Mouse (Mus musculus) intestine, embryonic 14.5 days (tissue): Measurements from ENCODE around the gene Ror2. TPM values are rescaled to one million over a fixed set of nuclear protein-coding genes. Genes with fewer than 3 reads are reported as not detected.
A peak's percentile ranks its signal among the peaks of the same experiment; 100 is the strongest.

Experiments
- ATAC-seq: fragments of 200-750 bp; cut with Nextera tagmentation; replicated peaks from 2 replicates; pipeline ENCODE4 v1.8.0; 2017; ENCODE audit warnings: low read depth, moderate number of reproducible peaks, moderate TSS enrichment, moderate library complexity; ENCODE audit not compliant: low FRiP score, low TSS enrichment
- DNase-seq: peaks from one replicate; pipeline ENCODE4 v3.0.0-alpha.2; 2018; ENCODE audit warnings: low spot score
- H3K27ac ChIP-seq: fragments of 300-500 bp; sonication (generic); 2 replicates; pipeline ENCODE4 v1.5.1; 2014; ENCODE audit warnings: low read depth, mild to moderate bottlenecking, control low read depth
- H3K27me3 ChIP-seq: fragments of 300-500 bp; sonication (generic); replicated peaks from 2 replicates; pipeline ENCODE4 v1.6.1; 2014; ENCODE audit warnings: low read length, control low read depth; ENCODE audit not compliant: control insufficient read depth, insufficient read depth
- H3K36me3 ChIP-seq: fragments of 300-500 bp; sonication (generic); 2 replicates; pipeline ENCODE4 v1.6.1; 2014; ENCODE audit warnings: low read length, control low read depth; ENCODE audit not compliant: control insufficient read depth, insufficient read depth
- H3K4me1 ChIP-seq: fragments of 300-500 bp; sonication (generic); replicated peaks from 2 replicates; pipeline ENCODE4 v1.6.1; 2014; ENCODE audit warnings: low read length, control low read depth, mixed read lengths; ENCODE audit not compliant: control insufficient read depth, insufficient read depth
- H3K4me2 ChIP-seq: fragments of 300-500 bp; sonication (generic); 2 replicates; pipeline ENCODE4 v1.6.1; 2014; ENCODE audit warnings: low read length
- H3K4me3 ChIP-seq: fragments of 300-500 bp; sonication (generic); 2 replicates; pipeline ENCODE4 v1.5.1; 2014; ENCODE audit warnings: low read depth, low read length, control low read depth, mixed read lengths
- H3K9ac ChIP-seq: fragments of 300-500 bp; sonication (generic); 2 replicates; pipeline ENCODE4 v1.6.1; 2014; ENCODE audit warnings: mild to moderate bottlenecking, low read length
- H3K9me3 ChIP-seq: fragments of 300-500 bp; sonication (generic); 2 replicates; pipeline ENCODE4 v1.6.1; 2016; ENCODE audit warnings: low read length, control low read depth; ENCODE audit not compliant: control insufficient read depth
- WGBS: fragments of 180-500 bp; shearing (Covaris S2); extraction: QIAGEN DNeasy Blood & Tissue Kit; methylation state at CpG from one replicate; pipeline ENCODE4 v1.1.7; 2014; 5-methylcytosine and 5-hydroxymethylcytosine counted together
- polyA plus RNA-seq: library from polyadenylated mRNA; unstranded; fragments of >200 nt; fragmentation: Nextera tagmentation; extraction: Ambion mirVana; gene quantifications from 2 replicates; pipeline ENCODE4 v1.2.1, GENCODE M21; 2014

Ror2 gene
- polyA plus RNA-seq, 1 experiment from 2014 or later = 18.5 TPM

DNA sequence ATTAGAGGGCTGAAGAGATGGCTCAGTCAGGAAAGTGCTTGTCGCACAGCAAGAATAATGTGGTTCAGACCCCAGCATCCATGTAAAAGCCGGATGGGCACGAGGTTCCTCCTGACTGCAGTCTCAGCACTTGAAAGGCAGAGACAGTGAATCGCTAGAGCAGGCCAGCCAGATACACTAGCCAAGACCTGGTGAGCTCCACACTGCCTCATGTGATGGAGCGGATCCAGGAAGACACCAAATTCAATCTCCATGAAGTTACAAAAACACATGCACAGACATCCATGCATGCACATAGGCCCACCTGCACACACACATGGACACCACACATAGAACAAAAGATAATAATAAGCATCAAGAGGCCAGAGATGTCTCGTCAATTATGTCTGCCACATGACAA is 64.7 kb downstream of the Ror2 start:
- H3K4me2 ChIP-seq = no peak overlapping the region
- H3K9ac ChIP-seq = no peak overlapping the region
- DNase-seq (no peak), ATAC-seq (no peak)
- H3K9me3 ChIP-seq = peaks cover 9% of the 10 kb centered on the region
- no peaks in the 10 kb centered on the region for H3K36me3 ChIP-seq
- H3K27me3 ChIP-seq = no peaks in the 10 kb centered on the region
- 77% methylated on average over 6 of the region's 6 CpGs for WGBS
- peaks cover 15% of the 10 kb centered on the region for H3K4me1 ChIP-seq
- H3K27ac ChIP-seq = no peak overlapping the region
- H3K4me3 ChIP-seq = no peak overlapping the region

DNA sequence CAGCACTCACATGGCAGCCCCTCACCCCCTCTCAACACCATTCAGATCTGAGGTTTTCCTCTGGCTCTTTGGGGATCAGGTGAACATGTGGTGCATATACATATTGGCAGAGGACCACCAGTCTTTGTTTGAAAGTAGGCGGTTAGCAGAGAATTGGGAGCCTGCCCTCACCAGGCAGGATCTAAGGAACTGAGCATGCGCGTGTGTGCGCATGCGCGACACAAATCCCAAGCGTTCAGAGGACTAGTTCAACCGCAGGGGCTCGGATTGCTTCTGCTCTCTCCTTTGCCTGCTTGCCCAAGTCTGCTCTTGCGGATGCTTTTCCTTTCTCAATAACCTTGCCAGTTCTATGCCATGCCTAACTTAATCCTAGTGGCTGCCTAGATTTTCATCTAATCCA is 66.0 kb downstream of the Ror2 start:
- Histone ChIP-seq H3K4me2 (no peak overlapping the region), H3K27me3 (no peaks in the 10 kb centered on the region), H3K4me1 (peaks cover 15% of the 10 kb centered on the region), H3K27ac (no peak overlapping the region), H3K36me3 (no peaks in the 10 kb centered on the region), H3K9ac (no peak overlapping the region), H3K4me3 (no peak overlapping the region), H3K9me3 (peaks cover 7% of the 10 kb centered on the region)
- ATAC-seq = no peak
- DNase-seq = no peak
- WGBS = 87% methylated on average over 10 of the region's 10 CpGs

DNA sequence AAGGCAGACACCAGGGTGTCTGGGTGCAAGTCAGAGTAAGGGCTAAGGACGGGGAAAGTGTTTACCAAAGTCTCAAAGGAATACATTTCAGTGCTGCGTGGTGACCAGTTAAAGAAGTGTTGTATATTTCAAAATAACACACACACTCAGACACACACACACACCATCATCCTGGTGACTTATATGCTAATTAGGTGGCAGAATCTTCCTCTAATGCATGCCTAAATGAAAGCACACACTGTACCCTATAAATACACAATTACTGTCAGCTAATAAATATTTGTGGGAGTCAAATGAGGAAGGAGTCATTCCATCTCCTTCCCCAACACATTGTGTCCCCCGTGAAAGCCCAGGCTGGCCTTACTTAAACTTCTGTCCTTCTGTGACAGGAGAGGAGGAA is 66.5 kb downstream of the Ror2 start:
- Histone ChIP-seq H3K9ac (no peak overlapping the region), H3K9me3 (peaks cover 2% of the 10 kb centered on the region), H3K27me3 (no peaks in the 10 kb centered on the region), H3K4me2 (no peak overlapping the region), H3K27ac (no peak overlapping the region), H3K36me3 (no peaks in the 10 kb centered on the region), H3K4me3 (no peak overlapping the region), H3K4me1 (peaks cover 15% of the 10 kb centered on the region)
- DNase-seq (no peak), ATAC-seq (no peak)
- 60% methylated on average over 3 of the region's 3 CpGs for WGBS

DNA sequence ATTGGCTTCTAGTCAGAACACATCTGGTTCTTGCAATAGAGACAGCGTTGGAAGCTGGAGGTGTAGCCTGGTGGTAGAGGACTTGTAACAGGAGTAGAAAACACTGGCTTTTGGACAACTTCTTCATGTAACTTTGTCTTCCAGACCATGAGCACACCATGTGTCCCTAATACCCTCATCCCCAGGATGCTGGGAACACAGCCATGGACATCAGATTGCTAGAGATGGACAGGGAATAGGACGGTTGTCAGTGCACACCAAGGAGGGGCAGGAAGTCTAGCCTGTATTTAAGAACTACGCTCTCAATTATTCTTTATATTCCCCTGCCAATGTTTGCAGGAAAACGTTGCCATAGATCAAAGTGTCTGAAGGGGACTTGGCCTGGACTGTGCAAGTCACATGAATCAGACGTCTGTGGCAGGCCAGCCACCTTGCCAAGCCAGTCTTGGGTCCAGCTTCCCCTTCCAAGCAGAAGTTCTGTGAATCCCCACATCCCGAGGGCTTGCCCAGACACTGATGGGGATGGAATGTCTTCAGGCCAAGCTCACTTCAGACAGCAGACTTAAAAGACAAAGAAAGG is 68.4 kb downstream of the Ror2 start:
- Histone ChIP-seq H3K4me3 (no peak overlapping the region), H3K27ac (peak overlapping the region; percentile 14; the same call in 1 of the 2 replicates), H3K9ac (no peak overlapping the region), H3K4me2 (no peak overlapping the region), H3K9me3 (no peaks in the 10 kb centered on the region), H3K27me3 (no peaks in the 10 kb centered on the region), H3K36me3 (no peaks in the 10 kb centered on the region), H3K4me1 (peaks cover 29% of the 10 kb centered on the region)
- DNase-seq = no peak
- no peak for ATAC-seq
- WGBS = 42% methylated on average over 6 of the region's 6 CpGs

DNA sequence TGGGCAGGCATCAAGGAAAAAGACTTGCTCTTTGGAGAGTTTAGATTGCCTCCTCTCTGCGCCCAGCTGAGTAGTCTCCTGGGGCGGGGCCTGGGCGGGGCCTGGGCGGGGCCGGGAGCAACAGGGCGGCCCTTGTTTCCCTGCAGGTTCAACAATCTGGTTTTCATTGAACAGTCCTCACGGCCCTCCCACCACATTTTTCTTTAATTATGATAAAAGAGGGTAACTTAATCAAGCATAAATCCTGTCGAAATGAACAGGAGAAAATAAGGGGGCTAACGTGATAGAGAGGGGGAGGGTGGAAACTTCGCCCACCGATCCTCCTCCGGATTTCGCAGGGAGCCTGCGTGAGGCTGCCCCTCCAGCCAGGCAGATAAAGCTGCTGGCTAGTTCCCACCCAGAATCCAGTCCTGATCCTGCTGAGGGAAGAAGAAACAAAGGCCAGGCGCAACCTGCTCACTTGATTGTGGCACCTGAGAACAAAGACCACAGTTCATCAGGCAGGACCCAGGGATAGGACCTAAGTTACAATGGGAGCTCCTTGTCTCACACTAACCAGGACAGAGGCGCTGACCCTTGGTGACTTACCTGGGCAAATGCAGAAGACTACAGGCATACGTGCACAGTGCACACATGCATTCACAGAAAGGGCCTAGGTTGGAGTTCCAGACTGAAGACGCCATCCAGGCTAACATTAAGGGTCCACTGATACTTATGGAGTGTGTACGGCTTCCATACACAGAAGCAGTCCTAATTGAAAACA is 73.8 kb downstream of the Ror2 start:
- peak overlapping the region; percentile 43 for H3K4me2 ChIP-seq
- H3K27ac ChIP-seq = peak overlapping the region; percentile 62
- H3K9ac ChIP-seq = no peak overlapping the region
- DNase-seq (peak; percentile 85), ATAC-seq (peak; percentile 73)
- H3K4me3 ChIP-seq = peak overlapping the region; percentile 19
- H3K27me3 ChIP-seq = no peaks in the 10 kb centered on the region
- peaks cover 43% of the 10 kb centered on the region for H3K4me1 ChIP-seq
- no peaks in the 10 kb centered on the region for H3K36me3 ChIP-seq
- 15% methylated on average over 19 of the region's 19 CpGs for WGBS
- no peaks in the 10 kb centered on the region for H3K9me3 ChIP-seq

DNA sequence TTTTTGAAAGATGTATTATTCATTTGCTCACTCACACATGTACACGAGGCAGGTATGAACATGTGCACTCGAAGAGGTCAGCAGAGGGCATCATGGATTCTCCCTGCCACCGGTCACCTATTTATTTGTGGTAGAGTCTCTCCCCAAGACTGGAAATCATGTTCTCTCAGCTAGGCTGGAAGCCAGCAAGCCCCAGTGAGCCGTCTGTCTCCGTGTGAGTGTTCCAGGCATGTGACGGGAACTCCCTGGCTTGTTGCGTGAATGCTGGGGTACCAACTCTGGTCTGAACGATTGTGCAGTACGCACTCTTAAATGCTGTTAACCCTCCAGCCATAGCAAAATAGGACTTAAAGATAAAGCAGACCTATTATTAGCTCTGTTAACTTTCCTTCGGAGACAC is 77.4 kb downstream of the Ror2 start:
- H3K36me3 ChIP-seq = no peaks in the 10 kb centered on the region
- no peak overlapping the region for H3K27ac ChIP-seq
- H3K4me1 ChIP-seq = peaks cover 63% of the 10 kb centered on the region
- no peak overlapping the region for H3K9ac ChIP-seq
- no peak for DNase-seq
- no peak for ATAC-seq
- 82% methylated on average over 10 of the region's 10 CpGs for WGBS
- H3K4me2 ChIP-seq = no peak overlapping the region
- H3K9me3 ChIP-seq = no peaks in the 10 kb centered on the region
- H3K27me3 ChIP-seq = no peaks in the 10 kb centered on the region
- no peak overlapping the region for H3K4me3 ChIP-seq

DNA sequence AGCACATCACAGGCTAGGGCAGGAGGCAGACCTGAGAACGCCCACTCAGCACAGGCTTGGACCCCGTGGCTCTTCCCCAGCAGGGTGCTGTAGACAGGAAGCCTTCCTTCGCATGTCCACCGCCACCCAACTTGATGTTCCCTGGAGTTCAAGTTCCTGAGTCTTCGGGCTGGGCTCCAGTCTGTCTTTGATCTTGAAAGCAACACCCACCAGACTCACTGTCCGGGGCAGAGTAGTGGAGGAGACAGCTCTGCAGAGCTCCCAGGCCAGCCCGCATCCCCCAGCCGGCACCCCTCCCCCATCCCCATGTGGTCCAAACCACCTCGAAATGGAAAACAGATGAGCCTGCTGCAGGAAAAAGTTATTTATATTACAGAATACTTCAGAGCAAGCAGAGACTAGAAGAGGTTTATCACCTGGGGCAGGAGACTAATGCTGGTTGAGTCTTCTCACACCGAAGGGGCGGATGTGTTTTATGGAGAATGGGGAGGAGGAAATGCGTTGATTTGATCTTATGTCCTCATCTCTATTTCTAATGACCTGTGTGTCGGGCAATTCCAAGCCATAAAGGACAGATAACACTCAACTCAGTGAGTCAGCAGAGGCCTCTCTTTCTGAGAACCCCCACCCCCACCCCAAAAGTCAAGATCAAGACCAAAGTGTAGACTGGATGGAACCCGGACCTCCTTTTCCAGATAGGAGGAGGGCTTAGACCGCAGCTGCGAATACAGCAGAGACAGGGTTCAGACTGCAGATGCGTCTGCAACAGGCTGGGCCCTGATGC is 80.6 kb downstream of the Ror2 start:
- H3K9ac ChIP-seq = no peak overlapping the region
- WGBS = 11% methylated on average over 17 of the region's 17 CpGs
- H3K4me2 ChIP-seq = peak overlapping the region; percentile 23
- no peaks in the 10 kb centered on the region for H3K36me3 ChIP-seq
- H3K9me3 ChIP-seq = no peaks in the 10 kb centered on the region
- H3K4me1 ChIP-seq = peaks cover 69% of the 10 kb centered on the region
- no peaks in the 10 kb centered on the region for H3K27me3 ChIP-seq
- peak; percentile 83 for DNase-seq
- ATAC-seq = peak; percentile 77
- no peak overlapping the region for H3K4me3 ChIP-seq
- peak overlapping the region; percentile 75 for H3K27ac ChIP-seq

DNA sequence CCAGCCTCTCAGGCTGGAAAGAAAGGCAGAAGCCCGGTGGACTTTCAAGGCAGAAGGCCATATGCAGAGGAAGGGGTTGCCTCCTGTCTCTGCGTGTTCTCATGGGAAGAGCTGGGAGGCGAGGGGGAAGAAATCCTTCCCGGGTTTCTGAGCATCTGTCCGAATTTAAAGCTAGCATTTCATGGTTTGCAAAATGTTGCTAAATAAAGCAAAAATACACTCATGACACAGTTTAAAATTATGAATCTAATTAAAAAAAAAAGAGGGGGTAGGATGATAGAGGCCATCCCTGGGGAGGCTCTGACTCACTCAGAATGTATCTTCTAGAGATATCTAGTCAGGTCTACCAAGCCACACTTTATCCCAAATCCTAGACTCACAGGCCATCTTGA is 83.5 kb downstream of the Ror2 start:
- no peak overlapping the region for H3K9ac ChIP-seq
- H3K4me1 ChIP-seq = peaks cover 78% of the 10 kb centered on the region
- no peak for ATAC-seq
- H3K27ac ChIP-seq = peak overlapping the region; percentile 90
- no peak for DNase-seq
- no peak overlapping the region for H3K4me3 ChIP-seq
- no peaks in the 10 kb centered on the region for H3K9me3 ChIP-seq
- peak overlapping the region; percentile 34 for H3K4me2 ChIP-seq
- no peaks in the 10 kb centered on the region for H3K27me3 ChIP-seq
- H3K36me3 ChIP-seq = no peaks in the 10 kb centered on the region
- 42% methylated on average over 5 of the region's 5 CpGs for WGBS
